Mouse (Mus musculus): Measurements from ENCODE around the gene Kctd2.
A peak's percentile ranks its signal among the peaks of the same experiment; 100 is the strongest.

Gene Kctd2

DNA sequence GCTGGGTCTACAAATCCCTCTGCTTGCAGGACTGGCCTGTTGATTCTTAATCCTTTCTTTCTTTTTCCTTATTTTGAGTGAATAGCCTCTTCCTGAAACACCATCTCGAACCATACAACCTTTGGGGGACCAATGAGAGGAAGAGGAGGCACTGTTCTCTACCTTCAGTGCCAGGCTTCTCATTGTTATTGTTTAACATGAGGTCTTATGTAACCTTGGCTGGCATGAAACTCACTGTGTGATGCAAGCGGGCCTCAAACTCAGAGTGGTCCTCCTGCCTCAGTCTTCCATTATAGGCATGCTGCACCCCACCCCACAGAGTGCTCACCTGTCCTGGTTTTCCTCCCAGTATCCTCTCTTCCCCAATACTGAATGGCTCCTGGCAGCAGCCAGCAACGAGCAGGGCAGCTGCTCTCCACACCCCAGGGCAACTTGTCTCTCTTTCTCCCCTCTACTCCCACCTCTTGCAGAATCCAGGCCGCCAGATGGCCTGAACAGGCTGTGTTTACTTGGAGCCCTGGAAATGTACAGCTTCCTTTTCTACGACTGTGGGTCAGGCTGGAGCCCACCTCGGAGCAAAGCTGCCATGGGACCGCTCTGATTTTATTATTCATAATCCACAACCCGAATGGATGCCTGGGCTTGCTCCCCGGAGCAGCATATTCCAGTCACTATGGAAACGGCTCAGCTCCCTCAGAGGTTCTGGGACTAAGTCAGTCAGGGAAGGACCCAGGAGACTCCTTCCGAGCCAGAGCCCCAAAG lies 19.1 kb upstream of the Kctd2 start:
- DNase-seq (ENCODE audit: low spot score in 2 of 2), result no peak

DNA sequence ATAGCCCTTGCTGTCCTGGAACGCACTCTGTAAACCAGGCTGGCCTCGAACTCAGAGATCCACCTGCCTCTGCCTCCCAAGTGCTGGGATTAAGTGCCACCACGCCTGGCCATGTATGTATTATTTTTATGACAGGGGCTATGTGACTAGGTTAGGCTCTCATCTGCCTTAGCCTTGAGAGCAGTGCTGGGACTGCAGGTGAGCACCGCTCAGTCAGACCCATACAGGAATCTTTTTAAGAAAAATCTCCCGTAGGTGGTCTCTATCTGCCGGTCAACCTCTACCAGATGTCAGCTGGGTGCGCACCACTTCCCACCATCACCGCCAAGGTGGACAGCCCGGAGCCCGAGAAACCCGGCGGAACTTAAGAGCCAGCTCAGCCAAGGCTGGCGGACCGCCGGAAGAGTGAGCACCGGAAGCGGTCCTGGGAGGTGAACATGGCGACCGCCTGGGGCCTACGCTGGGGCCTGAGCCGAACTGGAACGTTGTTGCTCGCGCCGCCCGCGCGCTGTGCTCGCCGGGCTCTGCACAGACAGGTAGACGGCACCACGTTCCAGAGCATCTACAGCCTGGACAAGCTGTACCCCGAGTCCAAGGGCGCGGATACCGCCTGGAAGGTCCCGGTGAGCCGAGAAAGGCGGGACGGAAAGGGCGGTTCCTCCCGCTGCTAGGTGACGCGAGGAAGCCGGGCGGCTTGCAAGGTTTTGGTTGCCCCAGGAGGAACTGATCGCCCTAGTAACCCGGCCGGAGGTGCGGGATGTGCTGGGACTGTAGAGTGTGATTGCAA lies 16.4 kb upstream of the Kctd2 start, which contains the start of gene Mrpl58:
Mrpl58 (plus strand) TSS at position 415 of the 787 bp plus-strand sequence.
- DNase-seq (ENCODE audit: low spot score in 2 of 2), result peak; percentile 70 to 79

DNA sequence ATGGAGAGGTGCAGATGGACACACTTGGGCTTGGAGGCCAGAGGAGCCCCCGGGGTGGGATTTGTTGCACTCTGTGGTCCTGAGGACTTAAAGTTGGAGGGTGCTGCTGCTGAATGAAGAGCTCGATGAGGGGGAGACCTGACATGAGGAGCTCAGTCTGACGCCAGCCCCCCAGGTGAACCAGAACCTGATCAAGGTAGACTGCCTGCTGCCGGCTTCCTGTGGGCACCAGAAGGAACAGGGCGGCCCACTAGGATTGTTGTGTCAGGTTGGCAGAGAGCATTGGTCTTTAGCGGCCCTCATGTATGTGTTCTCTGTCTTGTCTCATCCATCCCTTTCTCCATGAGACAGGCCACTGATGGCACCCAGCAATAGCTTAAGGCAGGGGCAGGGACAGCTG lies 14.2 kb upstream of the Kctd2 start:
- DNase-seq (ENCODE audit: low spot score in 2 of 2), result no peak

DNA sequence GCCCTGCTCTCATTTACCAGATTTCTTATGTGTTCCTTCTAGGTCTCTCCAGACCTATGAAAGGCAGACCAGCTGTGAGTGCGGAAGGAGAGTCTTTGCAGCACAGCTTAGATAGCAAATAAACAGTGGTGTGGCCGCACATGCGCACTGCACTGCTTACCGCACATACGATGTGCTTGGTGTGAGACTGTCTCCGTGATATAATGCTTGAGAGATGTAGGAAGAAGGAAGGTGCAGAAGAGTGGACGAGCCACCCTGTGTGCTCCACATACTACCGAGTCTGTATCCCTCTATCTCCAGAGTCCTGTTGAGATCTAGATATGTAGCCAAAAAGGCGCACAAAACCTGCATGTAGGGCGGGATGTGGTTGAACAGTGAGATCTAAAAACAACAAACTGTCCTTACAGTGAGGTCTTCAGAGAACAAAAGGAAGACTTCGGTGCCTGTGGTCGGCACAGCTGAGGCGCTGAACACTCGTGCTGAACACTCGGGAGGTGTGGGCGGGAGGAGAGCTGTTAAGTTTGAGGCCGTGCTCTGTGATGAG lies 13.0 kb upstream of the Kctd2 start:
- DNase-seq (ENCODE audit: low spot score in 2 of 2), result no peak

DNA sequence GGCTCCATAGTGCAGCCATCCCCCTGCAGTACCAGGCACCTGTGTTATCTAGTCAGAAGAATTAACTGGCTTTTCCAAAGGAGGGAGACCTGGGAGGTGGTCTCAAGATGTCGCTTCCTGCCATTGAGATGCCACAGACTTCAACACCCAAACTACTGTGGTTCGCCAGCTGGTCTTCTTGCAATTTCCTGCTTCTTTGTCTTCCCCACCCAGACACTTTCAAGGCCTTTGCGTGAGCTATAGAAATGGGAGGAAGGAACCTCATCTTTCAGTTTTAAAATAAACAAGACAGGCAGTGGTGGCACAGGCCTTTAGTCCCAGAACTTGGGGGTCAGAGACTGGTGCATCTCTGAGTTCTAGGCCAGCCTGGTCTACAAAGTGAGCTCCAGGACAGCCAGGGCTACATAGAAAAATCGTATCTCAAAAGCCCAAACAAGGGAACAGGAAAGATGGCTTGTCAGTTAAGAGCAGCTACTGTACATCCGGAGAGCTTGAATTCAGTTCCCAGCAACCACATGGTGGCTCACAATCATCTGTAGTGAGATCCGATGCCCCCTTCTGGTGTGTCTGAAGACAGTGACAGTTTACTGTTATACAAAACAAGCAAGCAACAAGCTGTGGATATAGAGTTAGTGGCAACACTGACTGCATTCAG lies 11.5 kb upstream of the Kctd2 start:
- DNase-seq (ENCODE audit: low spot score in 2 of 2), result no peak

DNA sequence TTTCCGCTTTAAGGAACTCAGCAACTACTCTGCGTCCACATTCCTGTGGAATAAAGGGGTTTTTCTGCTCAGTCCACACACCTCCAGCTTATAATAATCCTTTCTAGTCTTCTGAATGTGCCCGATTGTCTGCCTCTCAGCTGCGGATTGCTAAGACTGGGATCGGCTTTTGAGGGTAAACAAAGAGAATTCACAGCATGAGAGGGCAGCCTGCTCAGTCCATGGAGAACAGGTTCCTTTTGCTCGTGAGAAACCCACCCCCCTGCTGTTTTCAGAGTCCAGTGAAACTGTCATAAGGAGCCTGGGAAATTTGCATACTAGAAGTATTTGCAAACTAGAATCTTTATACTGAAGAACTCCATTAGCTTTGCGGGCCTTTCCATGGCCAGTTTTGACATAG lies 10.4 kb upstream of the Kctd2 start:
- DNase-seq (ENCODE audit: low spot score in 2 of 2), result no peak

DNA sequence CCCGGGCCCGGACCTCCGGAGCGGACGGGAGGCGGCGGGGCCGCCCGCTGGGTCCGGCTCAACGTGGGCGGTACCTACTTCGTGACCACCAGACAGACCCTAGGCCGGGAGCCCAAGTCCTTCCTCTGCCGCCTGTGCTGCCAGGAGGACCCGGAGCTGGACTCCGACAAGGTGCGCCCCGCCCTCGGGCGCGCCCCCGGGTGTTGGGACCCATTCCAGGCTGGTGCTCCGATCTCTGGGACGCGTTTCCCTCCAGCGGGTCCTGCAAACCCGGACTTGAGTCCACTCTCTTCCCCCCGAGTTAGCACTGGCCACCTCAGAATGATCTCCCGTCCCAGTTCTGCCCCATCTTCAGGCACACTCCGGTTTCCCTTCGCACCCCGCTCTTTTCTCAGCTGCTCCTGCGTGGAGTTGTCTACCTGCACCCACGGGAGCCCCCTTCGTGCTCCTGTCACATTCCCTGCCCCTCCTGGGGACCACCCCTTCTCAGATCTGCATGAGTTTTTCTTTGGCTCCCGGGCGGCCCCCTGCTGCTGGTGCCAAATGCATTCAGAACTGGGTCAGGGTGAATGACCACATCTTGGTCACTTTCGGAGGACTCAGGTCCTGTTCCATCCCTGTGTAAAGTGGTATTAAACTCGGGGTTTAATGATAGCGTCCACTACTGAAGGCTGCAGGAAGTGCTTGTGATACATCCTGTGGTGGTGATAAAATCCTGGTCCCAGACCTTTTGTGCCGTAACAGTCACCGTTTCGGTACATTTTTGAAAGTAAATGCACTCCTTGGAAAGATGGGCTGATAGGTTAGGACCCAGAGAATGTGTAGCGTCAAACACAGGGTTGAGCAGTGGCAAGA lies 635 bp downstream of the Kctd2 start:
- no peak for DNase-seq (ENCODE audit: low spot score in 2 of 2)

DNA sequence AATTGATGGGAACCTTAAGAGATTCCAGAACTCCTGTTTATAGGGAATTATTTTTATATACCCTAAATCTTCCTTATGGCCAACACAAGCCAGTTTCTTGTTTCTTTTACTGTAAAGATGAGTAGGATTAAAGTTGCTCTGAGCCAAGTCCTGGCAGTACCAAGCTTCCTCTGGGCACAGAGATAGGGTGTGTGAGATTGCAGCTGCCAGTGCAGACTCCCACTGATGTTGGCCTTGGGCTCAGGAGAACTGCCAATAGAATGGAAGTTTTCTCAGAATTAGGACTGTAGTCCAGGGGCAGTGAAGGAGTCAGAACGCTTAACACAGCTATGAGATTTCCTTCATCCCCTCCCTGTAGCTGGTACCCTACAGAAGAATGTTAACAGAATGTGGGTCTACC lies 1.4 kb downstream of the Kctd2 start:
- no peak for DNase-seq (ENCODE audit: low spot score in 2 of 2)

DNA sequence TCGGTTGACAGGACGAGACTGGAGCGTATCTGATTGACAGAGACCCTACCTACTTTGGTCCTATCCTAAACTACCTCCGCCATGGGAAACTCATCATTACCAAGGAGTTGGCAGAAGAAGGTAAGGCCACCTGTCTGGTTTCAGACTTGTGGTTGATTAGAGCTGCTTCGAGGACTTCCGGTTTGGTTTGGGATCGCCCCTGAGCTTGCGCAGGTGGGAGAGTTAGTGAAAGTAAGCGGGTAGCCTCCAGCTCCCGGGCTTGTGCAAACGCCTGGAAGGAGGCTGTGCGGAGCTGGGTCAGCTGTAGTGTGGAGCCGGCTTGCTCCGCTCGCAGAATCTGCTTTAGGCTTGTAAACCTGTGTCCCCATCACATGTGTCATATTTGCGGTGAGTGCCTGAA lies 2.0 kb downstream of the Kctd2 start:
- no peak for DNase-seq (ENCODE audit: low spot score in 2 of 2)

DNA sequence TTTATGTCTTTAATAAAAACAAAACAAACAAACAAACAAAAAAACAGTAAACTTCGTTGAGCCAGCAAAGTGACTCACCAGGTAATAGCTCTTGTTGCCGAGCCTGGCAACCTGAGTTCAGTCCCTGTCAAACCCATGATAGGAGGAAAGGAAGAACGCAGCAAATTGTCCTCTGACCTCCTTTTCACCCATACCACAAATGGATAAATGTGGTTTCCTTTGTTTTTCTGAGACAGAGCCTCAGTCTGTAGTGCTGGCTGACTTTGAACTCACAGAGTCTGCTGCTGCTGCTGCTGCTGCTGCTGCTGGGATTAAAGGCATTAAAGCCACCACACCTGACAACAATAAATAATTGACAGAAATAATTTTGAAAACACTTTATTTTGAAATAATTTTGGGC lies 3.2 kb downstream of the Kctd2 start:
- DNase-seq (ENCODE audit: low spot score in 2 of 2), result no peak

DNA sequence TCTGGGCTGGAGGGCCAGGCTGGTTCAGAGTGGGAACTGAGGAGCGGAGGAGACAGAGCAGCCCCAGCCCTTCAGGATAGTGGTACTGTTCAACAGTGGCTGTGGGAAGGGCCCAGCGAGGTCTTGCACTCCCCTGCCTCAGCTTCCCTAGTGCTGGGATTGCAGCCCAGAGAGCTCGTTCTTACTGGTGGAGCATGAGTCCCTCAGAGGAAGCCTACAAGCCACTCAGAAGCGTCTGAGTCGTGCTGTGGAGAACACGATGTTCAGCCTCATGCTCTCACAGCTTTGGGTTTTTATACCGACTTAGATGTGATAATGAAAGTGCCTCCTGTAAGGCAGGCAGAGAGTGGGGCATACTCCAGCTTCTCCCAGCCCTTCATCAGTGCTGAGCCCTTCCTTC lies 4.7 kb downstream of the Kctd2 start:
- no peak for DNase-seq (ENCODE audit: low spot score in 2 of 2)

DNA sequence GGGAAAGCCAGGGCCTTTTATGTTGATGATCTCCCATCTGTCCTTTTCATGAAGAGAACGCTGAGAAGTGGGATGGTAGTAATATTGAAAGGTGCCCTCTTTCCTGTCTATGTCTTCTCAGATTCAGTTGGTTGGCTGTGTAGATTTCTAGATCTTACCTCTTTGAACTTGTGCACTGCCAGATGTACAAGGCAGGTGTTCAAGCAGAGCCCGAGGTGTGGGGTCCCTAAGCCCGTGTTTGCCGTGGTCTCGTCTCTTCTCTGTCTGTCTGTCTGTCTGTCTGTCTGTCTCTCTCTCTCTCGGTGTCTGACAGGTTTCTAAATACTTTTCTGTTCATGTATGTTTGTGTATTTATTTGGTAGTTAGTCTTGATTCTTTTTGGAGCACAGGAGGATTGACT lies 5.7 kb downstream of the Kctd2 start:
- DNase-seq (ENCODE audit: low spot score in 2 of 2), result no peak

DNA sequence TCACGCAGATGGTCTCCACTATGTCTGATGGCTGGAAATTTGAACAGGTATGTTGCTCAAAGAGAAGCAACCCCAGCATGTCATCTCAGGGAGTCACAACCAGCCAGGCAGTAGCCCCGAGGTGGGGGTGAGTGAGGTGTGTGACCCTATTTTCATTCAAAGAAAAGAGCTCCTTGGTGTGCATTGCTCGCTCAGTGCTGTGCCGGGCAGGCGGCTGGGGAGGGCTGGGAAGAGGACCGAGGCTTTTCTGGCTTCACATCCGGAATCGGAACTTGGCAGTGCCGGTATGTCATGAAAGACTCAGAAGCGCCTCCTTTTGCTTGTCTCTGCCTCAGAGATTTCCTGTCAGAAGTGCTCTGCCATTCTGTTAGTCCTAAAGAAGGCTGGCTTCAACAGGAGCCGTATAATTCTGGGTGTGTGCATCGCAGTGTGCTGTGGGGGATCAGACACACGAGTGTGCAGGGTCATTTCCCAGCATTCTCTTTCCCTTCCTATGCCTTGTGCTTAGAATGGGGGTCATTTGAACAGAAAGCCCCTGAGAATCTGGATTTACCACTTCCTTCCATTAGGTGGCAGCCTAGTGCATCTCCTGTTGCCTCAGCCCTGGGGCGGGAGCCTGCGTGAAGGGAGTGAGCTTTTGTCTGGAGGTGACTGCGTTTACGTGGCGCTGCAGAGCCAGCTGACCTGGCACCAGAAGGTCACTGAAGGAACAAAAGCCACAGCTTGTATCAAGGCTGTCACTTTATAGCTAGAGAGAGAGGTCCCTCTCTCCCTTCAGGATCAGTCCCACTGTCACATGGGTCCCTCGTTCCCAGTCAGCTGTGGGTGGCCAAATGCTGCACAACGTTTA lies 7.8 kb downstream of the Kctd2 start:
- peak; percentile 52 to 62 for DNase-seq (ENCODE audit: low spot score in 2 of 2)

DNA sequence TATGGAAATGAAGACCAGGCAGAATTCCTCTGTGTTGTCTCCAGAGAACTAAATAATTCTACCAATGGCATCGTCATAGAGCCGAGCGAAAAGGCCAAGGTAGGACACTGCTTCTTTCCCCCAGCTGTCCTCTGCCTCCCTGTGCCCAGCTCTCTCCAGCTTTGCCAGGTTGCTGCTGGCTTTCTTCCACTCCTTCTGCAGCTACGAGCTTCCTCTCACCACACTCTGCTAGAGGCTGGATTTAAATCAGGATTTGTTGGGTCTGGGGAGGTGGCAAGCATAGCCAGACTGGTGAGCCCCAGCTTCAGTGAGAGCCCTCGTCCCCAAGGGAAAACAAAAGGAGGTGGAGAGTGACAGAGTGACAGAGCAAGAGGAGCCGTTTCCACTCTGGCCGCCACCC lies 9.4 kb downstream of the Kctd2 start:
- DNase-seq (ENCODE audit: low spot score in 2 of 2), result no peak

DNA sequence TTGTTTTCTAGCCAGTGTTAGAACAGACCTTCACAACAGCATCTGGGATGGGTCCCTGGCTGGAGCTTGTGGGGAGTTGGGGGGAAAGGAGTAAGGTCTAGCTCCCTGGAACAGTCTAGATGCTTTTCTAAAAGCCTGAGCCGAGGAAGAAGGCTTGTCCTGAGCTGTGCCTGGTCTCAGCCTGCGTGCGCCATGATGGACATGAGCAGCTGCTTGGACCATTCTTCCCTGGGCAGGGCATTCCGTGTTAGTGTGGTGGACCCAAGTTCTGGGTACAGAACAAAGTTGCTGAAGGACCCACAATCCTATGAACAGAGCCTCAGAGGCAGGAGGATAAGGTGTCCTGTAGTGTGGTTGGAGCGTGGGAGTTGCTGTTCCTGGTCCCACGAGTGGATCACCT lies 10.6 kb downstream of the Kctd2 start:
- DNase-seq (ENCODE audit: low spot score in 2 of 2), result no peak

DNA sequence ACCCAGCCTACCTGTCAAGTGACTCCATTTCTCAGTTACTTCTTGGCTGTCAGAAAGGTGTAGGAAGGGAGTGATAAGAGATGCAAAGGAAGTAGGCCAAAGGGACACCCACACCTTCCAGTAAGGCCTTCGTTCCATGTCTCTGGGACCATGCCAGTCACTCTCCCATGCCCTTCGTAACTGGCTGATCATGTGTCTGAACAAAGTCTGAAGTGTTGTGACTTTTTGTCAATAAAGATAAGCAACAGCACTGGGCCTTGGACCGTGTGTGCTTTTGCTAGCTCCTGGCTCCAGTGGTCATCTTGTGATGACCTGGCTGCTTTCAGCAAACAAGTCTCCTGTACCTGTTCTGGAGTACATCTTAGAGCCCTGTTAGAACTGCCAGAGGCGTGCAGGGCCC lies 12.9 kb downstream of the Kctd2 start:
- no peak for DNase-seq (ENCODE audit: low spot score in 2 of 2)

DNA sequence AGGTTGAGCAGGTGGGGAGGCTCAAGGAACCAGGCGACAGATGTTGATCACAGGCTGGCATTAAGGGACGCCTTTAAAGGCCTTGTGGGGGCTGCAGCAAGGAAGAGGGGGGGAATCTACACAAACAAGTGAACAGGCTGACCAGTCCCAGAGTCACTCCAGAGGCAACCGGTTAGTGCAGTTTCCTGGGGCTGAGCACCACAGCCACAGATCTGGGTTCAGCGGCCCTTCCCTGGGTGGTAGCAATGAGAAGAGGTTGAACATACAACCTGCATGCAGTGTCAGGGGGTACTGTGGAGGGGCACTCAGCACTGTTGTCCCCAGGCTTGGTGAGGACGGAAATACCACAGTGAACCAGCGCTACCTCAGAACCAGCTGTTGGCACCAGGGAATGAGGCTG lies 13.4 kb downstream of the Kctd2 start:
- no peak for DNase-seq (ENCODE audit: low spot score in 2 of 2)

DNA sequence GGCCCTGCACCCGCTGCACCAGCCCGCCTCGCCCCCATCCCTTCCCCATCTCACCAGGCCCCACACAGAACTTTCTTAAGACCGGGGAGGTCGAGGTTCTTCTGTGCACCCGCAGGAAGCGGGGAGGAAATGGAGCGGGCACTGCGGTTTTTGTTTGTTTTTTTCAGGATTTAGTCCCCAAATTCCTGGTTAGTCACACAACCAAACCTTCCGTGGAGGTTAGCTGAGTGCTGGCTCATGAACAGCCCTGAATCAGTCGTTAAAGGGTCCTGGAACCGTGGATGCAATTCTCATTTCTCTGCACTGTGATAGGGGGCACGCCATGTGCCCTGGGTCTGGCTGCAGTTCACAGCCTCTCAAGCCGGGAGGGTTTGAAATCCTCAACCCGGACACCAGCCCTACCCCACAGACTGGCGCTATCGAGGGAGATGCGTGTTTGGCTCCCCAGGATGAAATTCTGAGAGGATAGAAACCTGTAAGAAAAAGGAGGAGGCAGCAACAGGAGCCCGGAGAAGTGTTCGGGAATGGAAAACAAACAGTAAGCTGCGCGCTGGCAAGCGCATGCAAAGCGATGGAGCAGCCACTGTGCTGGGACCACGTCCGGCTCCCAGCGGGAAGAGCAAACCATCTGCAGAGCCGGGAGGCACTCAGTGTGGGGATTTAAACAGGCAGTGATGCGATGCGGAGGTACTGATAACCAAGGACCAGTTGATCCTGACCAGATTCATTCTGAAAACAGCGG lies 15.8 kb downstream of the Kctd2 start:
- no peak for DNase-seq (ENCODE audit: low spot score in 2 of 2)

DNA sequence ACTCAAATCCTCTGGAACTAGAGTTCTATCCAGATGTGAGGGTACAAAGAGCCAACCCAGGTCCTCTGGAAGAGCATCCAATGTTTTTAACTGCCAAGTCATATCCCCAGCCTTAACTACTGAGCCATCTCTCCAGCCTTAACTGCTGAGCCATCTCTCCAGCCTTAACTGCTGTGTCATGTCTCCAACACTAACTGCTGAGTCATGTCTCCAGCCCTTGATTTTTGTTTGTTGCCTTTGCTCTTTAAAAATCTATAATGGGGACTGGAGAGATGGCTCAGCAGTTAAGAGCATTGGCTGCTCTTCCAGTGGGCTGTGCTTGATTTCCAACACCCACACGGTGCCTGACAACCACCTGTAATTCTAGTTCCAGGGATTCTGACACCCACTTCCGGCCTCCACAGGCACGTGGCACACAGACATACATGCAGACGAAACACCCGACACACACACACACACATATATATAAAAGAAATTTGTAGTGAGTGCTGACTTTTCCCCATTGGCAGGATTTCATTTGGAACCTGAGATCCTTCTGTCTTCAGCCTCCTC lies 17.7 kb downstream of the Kctd2 start:
- peak; percentile 41 to 62 for DNase-seq (ENCODE audit: low spot score in 2 of 2)

DNA sequence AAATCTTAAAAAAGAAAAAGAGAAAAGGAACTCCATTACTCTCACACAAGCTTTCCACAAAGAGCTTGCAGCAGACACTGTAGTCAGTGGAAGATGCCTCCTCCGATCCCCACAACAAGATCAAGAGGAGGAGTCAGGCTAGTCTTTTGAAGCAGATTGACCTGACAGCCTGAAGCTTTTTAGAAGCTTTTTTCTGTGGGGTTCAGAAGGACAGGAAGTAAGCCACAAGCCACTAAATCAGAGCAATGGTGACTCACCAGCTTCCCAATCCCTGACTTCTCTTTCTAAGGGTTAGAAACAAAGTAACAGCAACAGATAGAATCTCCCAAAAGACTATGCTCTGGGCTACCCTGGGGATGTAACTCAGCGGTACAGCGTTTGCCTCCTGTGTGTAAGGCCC lies 19.4 kb downstream of the Kctd2 start:
- no peak for DNase-seq (ENCODE audit: low spot score in 2 of 2)
